Mouse (Mus musculus): ENCODE measurements around the gene Syt2.

Gene Syt2

DNA sequence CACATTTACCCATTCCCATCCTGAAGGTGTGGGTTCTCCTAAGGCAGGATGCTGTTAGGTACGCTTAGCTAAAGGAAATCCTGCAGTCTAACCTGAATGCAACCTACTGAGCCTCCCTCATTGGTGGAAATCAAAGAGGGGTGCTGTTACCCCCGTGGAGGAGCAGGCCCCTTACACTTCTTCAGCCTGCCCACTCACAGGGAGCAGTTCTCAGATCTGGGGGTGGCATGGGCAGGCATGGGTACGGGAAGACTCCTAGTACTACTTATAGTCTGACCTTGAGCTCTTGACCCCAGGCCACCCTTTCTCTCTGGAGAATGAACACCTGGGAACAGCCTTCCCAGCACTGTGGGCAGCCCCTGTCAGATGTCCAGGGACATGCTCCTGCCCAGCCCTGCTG lies 61.0 kb downstream of the Syt2 start:
- DNase-seq: no peak

DNA sequence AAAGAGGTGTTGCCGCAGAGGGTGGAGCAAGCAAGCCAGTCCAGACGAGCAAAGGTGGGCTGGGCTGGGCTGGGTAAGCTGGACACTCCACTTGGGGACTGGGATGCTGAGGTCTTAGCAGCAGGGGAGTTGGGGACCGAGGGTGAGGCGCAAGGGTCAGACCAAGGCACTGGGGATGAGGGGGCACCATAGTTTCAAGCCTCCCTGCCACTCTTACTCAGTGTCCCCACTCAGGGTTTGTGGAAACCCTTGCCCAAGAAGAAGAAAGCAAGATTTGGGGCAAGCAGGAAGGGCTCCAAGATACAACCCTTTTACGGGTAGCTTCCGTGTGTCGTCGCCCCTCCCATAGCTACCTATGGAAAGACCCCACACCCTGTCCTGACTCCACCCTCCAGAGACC lies 61.8 kb downstream of the Syt2 start:
- no peak for DNase-seq

DNA sequence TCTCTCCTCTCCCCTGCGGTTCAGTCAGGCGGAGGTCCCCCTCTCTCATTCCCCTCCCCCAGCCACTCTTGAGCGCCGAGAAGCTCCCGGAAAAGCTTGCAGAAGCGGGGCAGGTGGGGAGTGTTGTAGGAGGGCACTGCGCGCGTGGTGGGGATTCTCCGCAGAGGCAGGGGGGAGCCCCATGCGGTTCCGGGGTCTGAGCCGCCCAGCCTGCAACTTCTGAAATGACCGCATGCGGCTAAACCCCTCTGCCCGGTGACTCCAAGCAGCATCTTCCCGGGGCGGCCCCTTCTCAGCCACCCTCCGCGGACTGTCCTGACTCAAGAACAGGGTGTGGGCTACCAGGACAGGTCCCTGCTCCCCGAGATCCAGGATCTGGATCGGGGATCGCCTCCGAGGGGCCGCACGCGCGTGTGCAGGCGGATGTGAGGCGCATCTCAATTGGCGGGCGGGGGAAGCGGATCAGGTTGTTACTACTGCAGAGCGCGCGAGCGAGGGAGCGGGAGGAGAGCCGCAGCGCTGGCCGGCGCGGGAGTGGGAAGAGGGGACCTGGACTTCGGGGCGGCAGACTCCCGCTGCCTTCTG lies 62.4 kb downstream of the Syt2 start:
- DNase-seq: peak; percentile 81

DNA sequence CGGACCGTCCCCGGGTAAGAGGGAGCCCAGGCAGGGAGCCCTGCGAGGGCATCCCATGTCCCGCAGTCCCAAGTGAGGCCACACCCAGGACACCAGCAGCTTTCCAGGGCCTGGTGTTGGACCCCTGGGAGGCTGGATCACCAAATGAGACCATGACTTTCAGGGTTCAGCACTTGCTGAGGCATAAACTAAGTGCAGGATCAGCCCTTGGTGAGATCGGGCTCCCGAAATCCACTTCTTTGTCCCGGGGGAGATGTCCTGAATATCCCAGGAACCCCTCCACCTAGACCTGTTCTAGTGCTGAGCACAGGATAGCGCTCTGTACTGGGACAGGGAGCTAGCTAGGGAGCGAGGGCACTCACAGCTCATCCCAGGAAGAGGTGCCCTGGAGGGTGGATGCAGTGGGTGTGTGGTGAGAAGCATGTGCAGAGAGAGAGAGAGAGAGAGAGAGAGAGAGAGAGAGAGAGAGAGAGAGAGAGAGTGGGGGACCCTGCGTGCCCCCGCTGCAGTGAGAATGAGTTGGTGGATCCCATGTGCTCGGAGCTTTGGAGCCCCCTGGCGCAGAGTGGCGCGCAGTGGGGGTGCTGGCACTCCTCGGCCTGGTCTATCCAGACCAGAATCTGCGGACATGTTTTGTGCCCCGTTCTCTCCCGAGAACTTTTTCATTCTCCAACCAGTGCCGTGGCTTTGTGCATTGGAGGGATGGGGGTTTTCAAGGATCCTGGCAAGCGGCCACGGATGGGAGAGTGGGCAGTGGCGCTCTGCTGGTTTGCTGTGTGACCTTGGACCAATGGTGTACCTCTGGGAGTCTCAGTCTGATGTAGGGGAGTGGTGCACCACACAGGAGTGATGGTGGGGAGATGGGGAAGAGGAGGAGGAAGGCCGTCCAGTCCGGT lies 63.2 kb downstream of the Syt2 start:
- no peak for DNase-seq

DNA sequence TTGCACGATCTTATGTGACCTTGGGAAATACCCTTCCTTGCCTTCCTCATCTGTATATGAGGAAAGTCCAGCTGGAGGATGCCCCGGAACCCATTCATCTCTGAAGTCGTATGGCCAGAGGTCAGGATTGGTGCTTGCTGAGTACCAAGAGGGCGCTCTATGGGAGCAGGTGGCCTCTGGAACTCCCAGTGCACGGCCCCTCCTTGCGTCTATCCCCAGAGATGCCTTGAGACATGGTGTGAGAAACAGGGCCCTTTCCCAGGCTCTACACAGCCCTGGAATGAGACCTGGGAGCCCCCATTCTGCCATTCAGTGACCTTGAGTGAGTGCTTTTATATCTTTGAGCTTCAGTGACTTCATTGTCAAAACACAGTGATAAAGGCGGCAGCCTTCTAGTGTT lies 64.6 kb downstream of the Syt2 start:
- no peak for DNase-seq

DNA sequence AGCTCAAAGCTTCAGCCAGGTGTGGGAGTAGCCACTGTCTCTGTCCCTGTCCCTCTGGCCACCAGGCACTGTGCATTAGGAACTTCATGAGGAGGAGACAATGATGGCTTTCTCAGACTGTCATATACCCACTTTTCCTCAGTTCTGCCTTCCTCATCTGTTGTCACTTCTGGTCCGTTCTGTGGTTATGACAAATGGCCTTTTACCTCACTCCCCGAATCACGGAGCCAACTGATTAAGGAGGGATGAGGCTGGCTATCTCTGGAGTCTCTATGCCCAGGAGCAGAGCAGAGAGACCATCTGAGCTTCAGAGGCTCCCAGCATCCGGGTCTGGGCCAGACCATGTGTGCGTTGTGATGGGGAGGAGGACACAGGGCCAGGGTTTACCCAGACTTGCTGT lies 65.2 kb downstream of the Syt2 start:
- DNase-seq: no peak

DNA sequence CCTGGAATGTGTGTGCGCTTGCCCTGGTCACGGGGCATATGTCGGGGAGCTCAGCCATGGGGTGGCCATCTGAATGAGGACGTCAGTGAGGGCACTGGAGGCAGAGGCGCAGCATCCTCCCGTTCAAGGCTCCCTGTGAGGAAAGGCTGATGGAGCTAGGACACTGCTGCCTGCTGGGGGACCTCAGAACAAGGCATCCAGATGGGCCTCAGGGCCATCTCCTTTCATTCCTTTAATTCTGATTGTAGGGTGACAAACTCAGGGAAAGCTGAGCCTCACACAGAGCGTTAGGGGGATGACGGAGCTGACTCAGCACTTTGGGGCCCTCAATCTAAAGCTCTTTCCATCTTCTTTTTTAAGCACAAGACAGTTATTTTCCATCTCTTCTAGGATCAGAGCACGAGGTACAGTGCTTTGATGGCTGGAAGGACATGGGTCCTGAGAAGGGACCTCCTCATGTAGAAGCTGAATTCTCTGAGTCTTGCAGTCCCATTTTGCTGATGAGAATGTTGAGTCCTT lies 66.4 kb downstream of the Syt2 start:
- DNase-seq: no peak

DNA sequence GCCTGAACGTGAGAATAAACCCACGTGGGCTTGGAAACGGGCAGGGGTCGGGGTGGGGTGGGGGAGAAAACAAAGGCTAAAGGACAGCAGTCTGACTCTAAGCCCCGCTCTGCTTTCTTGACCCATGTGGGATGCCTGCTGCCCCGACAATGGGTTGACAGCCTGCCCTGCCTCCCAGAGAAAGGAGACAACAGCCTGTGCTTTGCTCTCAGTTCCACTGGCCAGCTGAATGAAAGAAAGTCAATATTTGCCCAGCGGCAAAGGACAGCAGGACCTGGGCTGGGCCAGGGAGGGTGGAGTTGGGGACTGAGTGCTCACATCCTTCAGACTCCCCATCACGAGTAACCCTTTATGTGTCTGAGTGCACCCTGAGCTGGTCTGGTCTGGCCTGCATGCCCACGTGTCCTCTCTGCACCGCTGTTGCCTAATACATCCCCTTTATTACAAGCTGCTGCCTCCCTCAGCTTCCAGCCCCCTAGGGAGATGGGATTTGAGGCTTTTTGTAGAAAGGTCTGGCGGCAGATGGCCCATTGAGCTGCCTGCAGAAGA lies 67.0 kb downstream of the Syt2 start:
- no peak for DNase-seq

DNA sequence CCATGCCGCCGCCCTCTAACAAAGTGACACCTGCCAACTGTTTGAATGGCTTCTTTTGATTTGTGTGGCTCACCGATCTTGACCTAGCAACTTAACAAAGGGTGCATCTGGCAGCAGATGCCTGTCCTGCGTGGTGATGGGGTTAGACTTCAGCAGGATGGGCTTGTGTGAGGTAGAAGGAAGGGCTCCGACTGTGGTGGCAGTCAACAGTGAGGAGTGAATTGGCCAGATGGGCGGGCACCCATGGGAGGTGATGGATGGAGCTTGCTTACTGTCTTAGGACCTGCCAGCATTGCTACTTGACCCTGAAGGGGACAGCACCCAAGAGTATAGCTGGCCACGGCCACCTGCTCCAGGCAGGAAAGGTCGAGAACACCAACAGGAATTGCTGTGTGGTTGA lies 67.7 kb downstream of the Syt2 start:
- DNase-seq: no peak

DNA sequence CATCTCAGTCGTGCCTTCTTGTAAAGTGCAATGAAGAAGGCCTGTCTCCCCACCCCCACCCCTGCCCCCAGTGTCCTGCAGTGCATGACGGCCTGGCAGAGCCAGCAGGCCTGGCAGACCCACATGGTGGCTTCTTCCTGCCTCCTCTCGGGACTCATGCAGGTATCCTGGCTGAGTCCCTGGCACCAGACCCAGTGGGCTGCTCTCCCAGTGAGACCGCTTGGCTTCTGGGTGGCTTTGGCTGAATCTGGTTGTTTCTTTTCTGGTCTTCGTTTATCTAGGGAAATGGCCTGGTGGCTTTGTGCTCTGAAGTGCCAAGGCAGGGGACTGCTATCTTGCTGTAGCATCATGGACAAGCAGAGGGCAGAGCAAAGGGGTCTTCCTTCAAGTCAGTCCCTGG lies 68.6 kb downstream of the Syt2 start:
- no peak for DNase-seq

DNA sequence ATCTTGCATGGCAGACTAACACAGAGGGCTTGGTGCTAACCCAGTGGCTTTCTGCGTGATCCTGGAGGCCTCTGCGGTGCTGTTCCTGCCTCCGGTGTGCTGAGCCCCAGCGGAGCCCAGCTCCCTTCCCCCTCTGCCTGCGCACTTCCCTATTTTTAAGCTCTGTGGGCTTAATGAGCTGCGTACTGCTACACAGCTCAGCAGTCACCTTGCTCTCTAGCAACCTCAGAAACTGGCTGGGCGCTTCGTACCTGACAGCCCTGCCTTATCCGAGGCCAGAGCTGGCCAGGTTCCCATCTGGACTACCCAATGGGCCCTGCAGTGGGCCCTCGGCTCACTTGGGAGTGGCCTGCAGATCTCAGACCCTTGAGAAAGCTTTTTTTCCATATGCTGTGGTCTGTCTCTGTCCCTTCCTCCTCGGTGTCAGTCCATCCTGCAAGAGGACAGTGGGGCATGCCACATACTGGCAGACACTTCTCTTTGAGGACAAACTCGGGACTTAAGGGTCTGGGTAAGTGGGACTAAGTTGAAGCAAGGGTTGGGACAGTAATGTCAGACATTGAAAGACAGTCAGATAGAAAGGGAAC lies 73.3 kb downstream of the Syt2 start:
- no peak for DNase-seq

DNA sequence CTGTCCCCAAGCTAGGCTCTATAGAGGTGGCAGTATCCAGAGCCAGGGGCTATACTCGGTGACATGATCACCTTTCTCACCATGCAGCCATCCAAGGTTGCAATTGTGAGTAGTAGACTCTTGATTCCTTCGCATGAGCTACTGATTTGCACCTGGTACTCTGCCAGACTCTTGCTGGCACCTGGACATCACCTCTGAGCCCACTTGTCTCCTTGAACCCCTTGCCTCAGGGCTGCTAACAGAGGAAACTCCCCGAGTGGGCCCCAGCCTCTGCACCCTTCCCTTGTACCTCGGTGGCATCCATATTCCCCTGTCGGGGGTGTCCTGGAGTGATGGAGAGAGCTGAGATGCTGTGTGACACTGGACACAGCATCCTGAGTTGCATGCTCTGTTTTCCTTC lies 75.0 kb downstream of the Syt2 start:
- DNase-seq: no peak

DNA sequence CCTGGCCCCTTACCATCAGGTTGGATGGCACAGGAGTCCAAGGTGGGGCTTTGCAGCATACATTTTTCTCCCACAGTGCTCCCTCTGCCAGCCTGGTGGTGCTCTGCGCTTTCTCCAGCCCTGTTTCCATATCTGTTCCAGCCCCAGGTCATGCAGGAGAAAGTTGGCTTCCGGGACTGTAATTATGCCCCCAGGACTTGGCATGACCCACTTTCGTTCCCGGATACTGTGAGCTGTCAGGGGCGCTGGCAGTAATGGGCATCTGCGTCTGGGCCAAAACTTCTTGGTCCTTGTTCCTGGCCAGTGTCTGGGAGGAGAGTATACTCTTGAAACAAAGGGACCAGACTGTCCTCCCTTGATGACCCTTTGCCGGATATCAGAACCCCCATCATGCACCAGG lies 76.4 kb downstream of the Syt2 start:
- DNase-seq: no peak

DNA sequence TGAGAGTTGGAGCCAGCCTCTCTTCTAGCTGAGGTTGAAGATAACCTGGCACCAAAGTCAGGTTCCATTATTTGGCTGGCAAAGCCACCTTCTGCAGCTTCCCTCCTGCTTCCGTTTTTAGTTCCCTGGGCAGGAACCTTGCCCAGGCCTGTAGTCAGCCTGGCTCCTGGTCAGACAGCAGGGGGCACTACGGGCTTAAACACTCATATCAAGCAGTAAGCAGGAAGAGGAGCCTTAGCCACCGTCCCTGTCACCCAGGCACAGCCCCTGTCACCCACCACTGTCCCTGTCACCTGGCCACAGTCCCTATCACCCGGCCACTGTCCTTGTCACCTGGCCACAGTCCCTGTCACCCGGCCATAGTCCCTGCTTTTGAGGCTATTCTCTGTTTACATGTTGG lies 78.8 kb downstream of the Syt2 start:
- peak; percentile 42 for DNase-seq

DNA sequence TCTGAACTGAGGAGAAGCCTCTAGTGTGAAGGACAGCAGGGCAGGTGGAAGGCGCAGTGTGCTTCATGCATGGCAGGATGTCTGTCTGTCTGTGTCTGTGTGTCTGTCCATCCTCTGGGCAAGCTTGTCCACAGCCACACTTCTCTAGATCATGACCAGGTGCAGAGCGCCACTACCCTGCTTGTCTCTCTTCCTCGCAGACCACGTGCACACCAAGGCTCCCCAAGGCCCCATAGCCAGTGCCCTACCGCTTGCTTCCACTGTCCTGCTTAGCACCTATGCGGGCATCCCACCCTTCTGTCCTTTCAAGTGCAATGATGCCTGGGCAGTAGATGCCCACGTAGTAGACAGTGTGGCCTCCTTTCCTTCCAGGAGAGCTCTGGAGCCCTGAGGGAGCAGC lies 80.0 kb downstream of the Syt2 start:
- DNase-seq: no peak

DNA sequence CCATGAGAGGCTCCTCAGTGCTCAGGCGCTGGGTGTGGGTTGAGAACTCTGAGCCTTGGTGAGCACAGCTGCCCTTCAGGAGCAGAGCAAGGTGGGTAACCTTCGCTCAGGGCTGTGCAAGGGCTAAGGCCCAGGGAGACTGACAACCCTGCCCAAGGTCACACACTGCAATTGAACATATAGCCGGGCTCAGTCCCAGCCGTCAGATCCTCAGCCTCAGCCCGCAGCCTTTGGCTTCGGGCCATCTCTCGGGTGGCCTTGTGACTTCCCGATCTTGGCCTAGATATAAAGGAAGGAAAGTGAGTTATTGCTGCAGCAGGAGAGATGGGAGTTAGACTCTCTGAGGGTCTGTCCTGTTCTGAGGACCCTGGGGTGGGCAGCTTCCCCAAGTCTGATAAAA lies 80.8 kb downstream of the Syt2 start:
- no peak for DNase-seq

DNA sequence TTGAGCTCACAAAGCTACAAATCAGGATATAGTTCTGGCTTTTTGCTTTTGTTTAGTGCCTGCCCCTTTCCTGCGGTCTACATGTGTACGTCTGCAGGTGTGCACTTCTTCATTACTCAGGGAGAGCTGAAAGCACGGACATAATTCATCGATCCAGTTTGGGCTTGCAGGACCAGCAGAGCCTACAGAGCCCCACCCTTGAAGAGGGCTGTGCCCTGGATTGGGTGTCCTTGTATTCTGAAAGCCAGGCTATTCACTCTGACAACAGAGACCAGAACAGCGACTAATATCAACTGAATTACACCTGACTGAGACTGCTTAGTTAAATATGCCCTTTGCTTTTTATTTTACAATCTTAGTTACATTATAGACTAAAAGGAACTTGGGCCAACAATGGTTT lies 87.2 kb downstream of the Syt2 start:
- no peak for DNase-seq

DNA sequence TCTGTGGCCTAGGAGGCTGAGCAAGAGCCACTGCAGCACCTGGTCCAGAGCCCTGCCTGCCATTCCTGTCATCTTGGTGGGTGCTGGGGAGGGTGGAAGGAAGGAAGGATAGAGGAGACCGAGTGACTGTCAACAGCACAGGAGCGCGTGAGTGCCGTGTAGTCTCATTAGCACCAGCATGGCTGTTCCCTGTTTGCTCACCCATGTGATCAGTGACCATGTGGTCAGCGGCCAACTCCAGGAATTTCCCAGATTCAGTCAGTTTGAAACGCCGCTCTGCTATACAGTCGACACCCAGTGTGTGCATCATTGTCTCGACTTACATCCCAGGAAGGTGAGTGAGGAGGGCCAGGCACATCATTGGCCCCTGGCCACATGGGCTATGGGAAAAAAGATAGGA lies 91.0 kb downstream of the Syt2 start:
- no peak for DNase-seq

DNA sequence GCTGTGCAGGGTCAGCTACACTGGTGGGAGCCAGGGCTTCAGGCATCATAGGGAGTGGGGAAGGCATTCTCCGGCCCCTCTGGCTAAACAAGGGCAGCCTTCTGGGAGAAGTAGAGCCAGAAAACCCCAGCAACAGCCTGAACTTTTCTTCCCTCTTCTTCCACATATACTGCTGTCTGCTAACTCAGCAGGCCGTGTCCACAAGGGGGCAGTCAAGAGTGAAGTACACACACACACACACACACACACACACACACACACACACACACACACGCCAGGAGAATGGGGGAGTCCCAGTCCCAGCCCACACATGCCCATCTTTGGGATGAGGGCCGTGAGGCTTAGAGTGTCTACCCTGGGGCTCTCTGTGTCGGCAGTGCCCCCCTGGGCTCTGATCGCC lies 95.0 kb downstream of the Syt2 start:
- peak; percentile 41 for DNase-seq

DNA sequence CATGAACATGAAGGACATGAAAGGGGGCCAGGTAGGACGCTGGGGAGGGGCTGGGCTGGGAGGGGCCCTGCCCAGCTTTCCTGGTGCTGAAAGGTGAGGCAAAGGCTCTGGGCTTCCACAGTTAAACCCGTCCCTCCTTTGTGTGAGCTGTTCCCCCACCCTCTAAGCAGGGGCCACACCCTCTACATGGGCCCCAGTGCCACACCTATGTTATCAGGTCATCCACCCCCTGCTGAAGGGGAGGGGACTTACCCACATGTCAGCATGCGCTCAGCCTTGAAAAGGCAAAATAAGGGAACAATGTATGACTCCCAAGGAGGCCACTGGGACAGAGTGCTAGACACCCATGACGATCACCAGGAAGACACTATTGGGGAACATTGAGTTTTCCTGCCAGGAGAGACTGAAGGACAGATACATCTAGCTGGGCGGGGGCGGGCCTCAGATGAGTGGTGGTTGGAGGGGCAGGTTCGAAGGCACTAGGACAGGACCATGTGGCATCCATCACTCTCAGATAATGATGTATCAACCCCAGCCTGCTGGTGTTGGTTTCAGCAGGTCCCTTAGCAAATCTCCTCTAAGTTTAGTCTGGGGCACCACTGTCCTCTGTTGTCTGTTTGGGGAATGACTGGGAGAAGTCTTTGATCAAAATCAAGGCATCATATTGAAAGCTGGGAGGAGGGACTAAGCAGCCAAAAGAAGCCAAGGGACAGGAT lies 95.6 kb downstream of the Syt2 start:
- no peak for DNase-seq

DNA sequence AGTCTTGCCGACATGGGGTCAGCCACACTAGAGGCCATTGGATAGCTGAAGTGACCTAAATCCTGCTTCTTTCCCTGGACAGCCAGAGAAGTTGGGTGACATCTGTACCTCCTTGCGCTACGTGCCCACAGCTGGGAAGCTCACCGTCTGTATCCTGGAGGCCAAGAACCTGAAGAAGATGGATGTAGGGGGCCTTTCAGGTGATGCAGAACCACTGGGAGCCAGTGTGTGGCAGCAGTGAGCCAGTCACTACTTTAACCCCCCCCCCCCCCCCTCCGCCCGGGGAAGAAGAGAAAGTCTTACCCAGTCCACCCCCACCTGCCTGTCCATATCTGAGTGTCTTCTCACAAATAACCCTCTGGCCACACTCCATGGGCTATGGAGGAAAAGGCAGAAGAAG lies 99.2 kb downstream of the Syt2 start:
- peak; percentile 28 for DNase-seq

DNA sequence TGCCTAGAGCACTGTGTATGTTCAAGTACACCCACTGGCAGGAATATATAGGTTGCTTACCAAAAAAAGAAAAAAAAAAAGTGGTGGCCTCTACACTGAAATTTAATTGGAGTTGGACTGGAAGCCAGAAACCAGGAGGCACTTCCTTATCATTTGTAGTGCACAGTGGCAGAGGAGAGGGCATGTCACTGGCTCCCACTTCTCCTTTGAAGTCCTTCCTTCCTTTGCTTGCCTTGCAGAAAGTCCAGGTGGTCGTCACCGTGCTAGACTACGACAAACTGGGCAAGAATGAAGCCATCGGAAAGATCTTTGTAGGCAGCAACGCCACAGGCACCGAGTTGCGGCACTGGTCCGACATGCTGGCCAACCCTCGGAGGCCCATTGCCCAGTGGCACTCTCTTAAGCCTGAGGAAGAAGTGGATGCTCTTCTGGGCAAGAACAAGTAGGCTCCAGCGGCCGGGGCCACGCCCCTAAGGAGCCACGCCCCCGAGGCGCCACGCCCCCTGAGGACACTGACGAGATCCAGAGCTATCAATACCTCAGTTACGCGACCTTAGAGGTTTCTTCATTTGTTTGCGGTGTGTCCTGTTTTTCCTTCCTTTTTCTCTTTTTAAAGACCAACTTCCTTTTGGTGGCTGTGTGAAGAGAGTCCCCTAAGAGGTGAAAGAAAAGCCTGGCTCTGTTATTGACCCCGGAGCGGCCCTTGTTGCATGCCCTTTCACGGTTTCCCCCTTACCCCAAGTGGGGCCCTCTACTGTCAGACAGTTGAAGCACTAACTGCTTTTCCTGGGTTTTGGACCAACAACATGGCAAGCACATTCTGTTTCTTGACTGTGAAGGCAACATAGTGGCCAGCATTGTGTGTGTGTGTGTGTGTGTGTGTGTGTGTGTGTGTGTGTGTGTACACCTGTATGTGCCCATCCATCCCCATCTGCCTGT lies 101.0 kb downstream of the Syt2 start:
- peak; percentile 86 for DNase-seq
